Mouse (Mus musculus): ENCODE results near the gene Bscl2. TPM values are rescaled to one million over a fixed set of nuclear protein-coding genes. Genes with fewer than 3 reads are reported as not detected.

The Bscl2 gene
- polyA plus RNA-seq, 1 experiment = 155 TPM

GRCm38 (mm10) chr19:8803204-8803780, 34.0 kb upstream of the Bscl2 start:
- TF ChIP-seq POLR2A (IDR thresholded peaks at IDR 0.05; ENCODE audit: borderline replicate concordance, insufficient read depth, low read length) (no peak), CTCF (IDR thresholded peaks at IDR 0.05; ENCODE audit: borderline replicate concordance, insufficient read depth, low read depth, low read length) (no peak)
- Histone ChIP-seq H3K4me1 (ENCODE audit: control insufficient read depth, insufficient read depth, low read length) (no peaks in the 10 kb centered on the region; the same call in 1 of the 2 replicates), H3K4me3 (replicated peaks; ENCODE audit: insufficient read depth, low read depth, low read length) (no peak overlapping the region), H3K27me3 (ENCODE audit: control insufficient read depth, insufficient read depth, low read length) (no peaks in the 10 kb centered on the region), H3K27ac (ENCODE audit: insufficient read depth, low read length) (0 out of 2 replicates have a peak overlapping the region, but pooled peaks have one; percentile 6)
- whole genome bisulfite sequencing = 69% methylated on average over 9 of the region's 9 CpGs
- no peak for DNase-seq

DNA sequence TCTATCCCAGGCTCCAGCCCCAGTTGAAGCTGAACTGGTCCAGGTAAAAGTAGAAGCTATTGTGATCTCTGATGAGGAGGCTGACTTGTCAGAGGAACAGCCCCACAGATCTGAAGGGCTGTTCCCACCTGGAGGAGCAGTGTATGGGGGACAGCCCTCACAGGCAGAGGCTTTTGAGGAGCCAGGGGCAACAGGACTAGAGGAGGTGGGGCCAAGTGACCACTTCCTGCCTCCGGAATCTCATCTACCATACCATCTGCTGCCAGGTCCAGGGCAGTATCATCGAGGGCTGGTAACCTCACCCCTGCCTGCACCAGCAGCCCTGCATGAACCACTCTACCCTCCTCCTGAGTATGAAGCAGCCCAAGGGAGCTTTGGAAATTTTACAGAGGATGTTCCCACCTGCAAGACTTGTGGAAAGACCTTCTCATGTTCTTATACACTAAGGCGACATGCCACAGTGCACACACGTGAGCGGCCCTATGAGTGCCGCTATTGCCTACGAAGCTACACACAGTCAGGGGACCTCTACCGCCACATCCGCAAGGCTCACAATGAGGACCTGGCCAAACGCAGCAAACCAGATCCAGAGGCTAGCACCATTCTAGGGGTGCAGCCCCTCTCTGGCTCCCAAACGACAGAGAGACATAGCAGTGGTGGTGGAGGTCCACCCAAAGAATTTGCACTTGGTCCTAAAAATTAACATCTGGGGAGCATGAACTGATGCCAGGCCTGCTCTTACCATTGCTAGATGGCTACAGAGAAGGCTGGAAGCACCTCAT, 33.2 kb upstream of the Bscl2 start:
- Histone ChIP-seq H3K4me3 (replicated peaks; ENCODE audit: insufficient read depth, low read depth, low read length) (no peak overlapping the region), H3K27me3 (ENCODE audit: control insufficient read depth, insufficient read depth, low read length) (no peaks in the 10 kb centered on the region), H3K27ac (ENCODE audit: insufficient read depth, low read length) (no peak overlapping the region), H3K4me1 (ENCODE audit: control insufficient read depth, insufficient read depth, low read length) (no peaks in the 10 kb centered on the region; the same call in 1 of the 2 replicates)
- 87% methylated on average over 11 of the region's 11 CpGs for WGBS
- no peak for TF ChIP-seq POLR2A (IDR thresholded peaks at IDR 0.05; ENCODE audit: borderline replicate concordance, insufficient read depth, low read length)
- no peak for TF ChIP-seq CTCF (IDR thresholded peaks at IDR 0.05; ENCODE audit: borderline replicate concordance, insufficient read depth, low read depth, low read length)
- DNase-seq = no peak

GRCm38 (mm10) chr19:8806810-8807209, 30.5 kb upstream of the Bscl2 start:
- TF ChIP-seq POLR2A (IDR thresholded peaks at IDR 0.05; ENCODE audit: borderline replicate concordance, insufficient read depth, low read length) = no peak
- H3K27ac ChIP-seq (ENCODE audit: insufficient read depth, low read length) = no peak overlapping the region
- 90% methylated on average over 5 of the region's 5 CpGs for WGBS
- H3K4me3 ChIP-seq (replicated peaks; ENCODE audit: insufficient read depth, low read depth, low read length) = no peak overlapping the region
- no peak for DNase-seq
- H3K27me3 ChIP-seq (ENCODE audit: control insufficient read depth, insufficient read depth, low read length) = no peaks in the 10 kb centered on the region
- H3K4me1 ChIP-seq (ENCODE audit: control insufficient read depth, insufficient read depth, low read length) = no peaks in the 10 kb centered on the region; the same call in 1 of the 2 replicates

- no peak overlapping the region for H3K27ac ChIP-seq (ENCODE audit: insufficient read depth, low read length)
- TF ChIP-seq CTCF (IDR thresholded peaks at IDR 0.05; ENCODE audit: borderline replicate concordance, insufficient read depth, low read depth, low read length) = no peak
- TF ChIP-seq POLR2A (IDR thresholded peaks at IDR 0.05; ENCODE audit: borderline replicate concordance, insufficient read depth, low read length) = no peak
- peak in 1 of 2 experiments; percentile 43 for DNase-seq
- H3K4me3 ChIP-seq (replicated peaks; ENCODE audit: insufficient read depth, low read depth, low read length) = peak overlapping the region; percentile 23
- H3K4me1 ChIP-seq (ENCODE audit: control insufficient read depth, insufficient read depth, low read length) = peaks cover 7% of the 10 kb centered on the region; the same call in 1 of the 2 replicates
- no peaks in the 10 kb centered on the region for H3K27me3 ChIP-seq (ENCODE audit: control insufficient read depth, insufficient read depth, low read length)
- WGBS = 36% methylated on average over 11 of the region's 11 CpGs
These were observed 21.5 kb upstream of the Bscl2 start for GRCm38 (mm10) chr19:8815812-8816211.

- 55% methylated on average over 3 of the region's 3 CpGs for WGBS
- Histone ChIP-seq H3K27me3 (ENCODE audit: control insufficient read depth, insufficient read depth, low read length) (no peaks in the 10 kb centered on the region), H3K4me3 (replicated peaks; ENCODE audit: insufficient read depth, low read depth, low read length) (no peak overlapping the region), H3K27ac (ENCODE audit: insufficient read depth, low read length) (no peak overlapping the region), H3K4me1 (ENCODE audit: control insufficient read depth, insufficient read depth, low read length) (peaks cover 7% of the 10 kb centered on the region; the same call in 1 of the 2 replicates)
- no peak for DNase-seq
- TF ChIP-seq CTCF (IDR thresholded peaks at IDR 0.05; ENCODE audit: borderline replicate concordance, insufficient read depth, low read depth, low read length) = no peak
These were observed 20.3 kb upstream of the Bscl2 start for GRCm38 (mm10) chr19:8817001-8817400.

GRCm38 (mm10) chr19:8818301-8818798, 18.9 kb upstream of the Bscl2 start:
- 12% methylated on average over 14 of the region's 14 CpGs for WGBS
- H3K4me3 ChIP-seq (replicated peaks; ENCODE audit: insufficient read depth, low read depth, low read length) = peak overlapping the region; percentile 75
- H3K27me3 ChIP-seq (ENCODE audit: control insufficient read depth, insufficient read depth, low read length) = no peaks in the 10 kb centered on the region
- TF ChIP-seq CTCF (IDR thresholded peaks at IDR 0.05; ENCODE audit: borderline replicate concordance, insufficient read depth, low read depth, low read length) = no peak
- no peak for TF ChIP-seq POLR2A (IDR thresholded peaks at IDR 0.05; ENCODE audit: borderline replicate concordance, insufficient read depth, low read length)
- H3K27ac ChIP-seq (ENCODE audit: insufficient read depth, low read length) = 0 out of 2 replicates have a peak overlapping the region, but pooled peaks have one; percentile 0
- H3K4me1 ChIP-seq (ENCODE audit: control insufficient read depth, insufficient read depth, low read length) = peaks cover 7% of the 10 kb centered on the region; the same call in 1 of the 2 replicates
- no peak for DNase-seq

DNA sequence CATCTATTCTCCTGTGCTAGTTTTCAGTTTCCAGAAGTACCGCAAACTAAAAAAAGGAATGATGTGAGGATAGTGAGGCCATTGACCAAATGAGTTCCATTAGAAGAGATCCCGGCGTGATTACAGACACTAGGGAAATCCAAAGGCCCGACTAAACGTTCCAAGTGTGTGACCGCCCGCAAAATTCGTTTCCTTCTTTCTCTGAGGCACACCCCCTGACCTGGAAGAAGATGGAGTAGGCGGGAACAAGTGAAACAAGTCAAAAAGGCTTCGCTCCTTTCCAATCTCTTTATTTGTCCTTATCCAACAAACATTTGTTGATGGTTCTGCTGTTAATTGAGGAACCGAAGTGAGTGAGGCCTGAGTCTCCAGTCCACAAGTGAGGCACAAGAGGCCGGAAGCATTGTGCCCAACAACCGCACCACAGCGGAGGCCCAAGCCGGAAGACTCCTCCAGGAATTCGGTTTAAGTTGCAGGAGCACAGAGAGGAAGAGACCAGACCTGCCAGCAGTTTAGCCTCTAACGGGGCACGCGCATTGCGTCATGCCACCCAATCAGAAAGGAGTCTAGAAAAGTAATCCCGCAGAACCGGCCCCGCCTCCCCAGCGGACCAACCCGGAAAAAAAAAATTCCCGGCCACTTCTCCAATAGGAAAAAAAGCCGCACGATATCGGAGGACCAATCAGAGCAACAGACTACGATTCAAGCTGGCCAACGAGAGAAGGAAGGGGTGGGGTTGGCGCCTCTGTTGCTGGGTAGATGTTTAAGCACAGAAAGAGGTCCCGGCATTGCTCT, 18.3 kb upstream of the Bscl2 start, which contains the start of gene Ttc9c:
Ttc9c (minus strand) TSS at position 533 of the 795 bp plus-strand sequence.
- Histone ChIP-seq H3K27me3 (ENCODE audit: control insufficient read depth, insufficient read depth, low read length) (no peaks in the 10 kb centered on the region), H3K4me3 (replicated peaks; ENCODE audit: insufficient read depth, low read depth, low read length) (peak within 1 kb of the TSS; percentile 86), H3K27ac (ENCODE audit: insufficient read depth, low read length) (peak within 1 kb of the TSS; percentile 95), H3K4me1 (ENCODE audit: control insufficient read depth, insufficient read depth, low read length) (peaks cover 7% of the 10 kb centered on the region; the same call in 1 of the 2 replicates)
- no peak for TF ChIP-seq CTCF (IDR thresholded peaks at IDR 0.05; ENCODE audit: borderline replicate concordance, insufficient read depth, low read depth, low read length)
- peak; percentile 82; the same call in 1 of the 2 replicates for TF ChIP-seq POLR2A (IDR thresholded peaks at IDR 0.05; ENCODE audit: borderline replicate concordance, insufficient read depth, low read length)
- DNase-seq = peak; percentile 95 to 99
- under 1% methylated on average over 33 of the region's 33 CpGs for WGBS
